ENCODE assay signal across 8 mouse cellular contexts in the genomic region with DNA sequence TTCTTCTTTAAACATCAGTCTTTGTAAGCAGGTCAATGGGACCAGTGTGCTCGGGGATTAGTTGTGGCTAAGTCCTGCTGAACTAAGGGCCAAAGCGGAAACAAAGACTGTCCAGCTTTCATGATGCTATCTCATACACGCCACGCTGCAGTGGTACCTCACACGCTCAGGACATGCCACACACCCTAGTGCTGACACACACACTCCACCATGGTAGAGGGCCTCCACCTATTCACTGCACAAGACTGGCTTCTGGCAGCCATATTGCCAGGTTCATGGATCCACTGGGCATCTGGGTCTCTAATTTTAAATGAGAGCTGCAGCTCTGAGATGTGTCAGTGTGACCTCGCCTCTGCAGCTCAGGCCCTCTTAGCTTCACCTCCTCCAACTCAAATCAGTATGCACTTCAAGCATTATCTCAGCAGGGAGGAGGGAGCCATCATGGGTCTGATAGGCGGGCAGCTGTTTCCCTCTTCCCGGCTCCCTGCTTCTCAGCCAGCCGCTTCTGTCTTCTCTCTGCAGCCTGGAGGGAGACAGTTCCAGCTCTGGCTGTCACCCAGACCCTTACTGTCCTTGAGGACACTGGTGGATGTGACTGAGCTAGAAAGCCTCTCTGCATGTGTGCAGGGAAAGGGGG.
DNase-seq lines count a peak whose midpoint lies in the region; ATAC-seq and TF ChIP-seq lines count a peak whose summit lies in the region.

No protein-coding gene starts in this region.

- H3K9ac ChIP-seq in lung, embryonic 15.5 days = no peak overlapping the region
- no peak overlapping the region for H3K9ac ChIP-seq in heart, postnatal 0 days (replicated peaks; ENCODE audit: low read depth, low read length)

- peaks cover 36% of the 10 kb centered on the region for H3K4me1 ChIP-seq in lung, embryonic 15.5 days
- peaks cover 43% of the 10 kb centered on the region for H3K4me1 ChIP-seq in heart, postnatal 0 days (ENCODE audit: control insufficient read depth, insufficient read depth)

- TF ChIP-seq EP300 in heart, postnatal 0 days (IDR thresholded peaks at IDR 0.05; ENCODE audit: low read depth) = no peak

- DNase-seq in lung, postnatal 4 days = no peak
- DNase-seq in cerebellum, postnatal 14 days = peak; percentile 63 to 70
- no peak for DNase-seq in heart, postnatal 0 days (ENCODE audit: low spot score)
- DNase-seq in adrenal gland, postnatal 10 days = no peak

- TF ChIP-seq POLR2A in myocyte (IDR thresholded peaks at IDR 0.05; ENCODE audit: insufficient read length, low read depth) = no peak

- no peaks in the 10 kb centered on the region for H3K36me3 ChIP-seq in lung, embryonic 15.5 days
- no peaks in the 10 kb centered on the region for H3K36me3 ChIP-seq in heart, postnatal 0 days (replicated peaks; ENCODE audit: control insufficient read depth, insufficient read depth, low read length)
- no peaks in the 10 kb centered on the region for H3K36me3 ChIP-seq in myocyte (ENCODE audit: control insufficient read depth, insufficient read depth)

- TF ChIP-seq CTCF in heart, postnatal 0 days (IDR thresholded peaks at IDR 0.05; ENCODE audit: low read depth) = no peak

- no peaks in the 10 kb centered on the region for H3K79me2 ChIP-seq in myocyte (ENCODE audit: control insufficient read depth, insufficient read depth)

- H3K27me3 ChIP-seq in lung, embryonic 15.5 days = no peaks in the 10 kb centered on the region
- H3K27me3 ChIP-seq in heart, postnatal 0 days (ENCODE audit: control insufficient read depth, insufficient read depth, low read length) = no peaks in the 10 kb centered on the region
- no peaks in the 10 kb centered on the region for H3K27me3 ChIP-seq in myocyte (ENCODE audit: control insufficient read depth, insufficient read depth, insufficient read length)

- peak overlapping the region; percentile 48 for H3K27ac ChIP-seq in lung, embryonic 15.5 days
- H3K27ac ChIP-seq in heart, postnatal 0 days (ENCODE audit: low read depth) = peak overlapping the region; percentile 82

- H3K4me2 ChIP-seq in lung, embryonic 15.5 days = no peak overlapping the region
- no peak overlapping the region; the same call in 1 of the 2 replicates for H3K4me2 ChIP-seq in heart, postnatal 0 days (ENCODE audit: low read depth, low read length)
- H3K4me2 ChIP-seq in myocyte (ENCODE audit: low read depth) = peak overlapping the region; percentile 84

- no peaks in the 10 kb centered on the region for H3K9me3 ChIP-seq in lung, embryonic 15.5 days
- no peaks in the 10 kb centered on the region for H3K9me3 ChIP-seq in heart, postnatal 0 days (replicated peaks; ENCODE audit: control insufficient read depth, low read length)

- WGBS in lung, embryonic 15.5 days = 55% methylated on average over 9 of the region's 9 CpGs
- WGBS in heart, postnatal 0 days = 40% methylated on average over 9 of the region's 9 CpGs

- peak; percentile 50; the same call in 1 of the 2 replicates for ATAC-seq in lung, embryonic 15.5 days (ENCODE audit: borderline replicate concordance, extremely low read depth, low FRiP score, low TSS enrichment)
- ATAC-seq in heart, postnatal 0 days (ENCODE audit: insufficient read depth, low read depth) = peak; percentile 49; the same call in 1 of the 2 replicates
- no peak for ATAC-seq in megakaryocyte-erythroid progenitor cell, adult 5-6 weeks (replicated peaks; ENCODE audit: low FRiP score, low TSS enrichment, poor library complexity, severe bottlenecking)
- ATAC-seq in erythroblast, adult 5-6 weeks (replicated peaks; ENCODE audit: low FRiP score, poor library complexity, severe bottlenecking) = no peak

- no peak overlapping the region for H3K4me3 ChIP-seq in lung, embryonic 15.5 days
- H3K4me3 ChIP-seq in heart, postnatal 0 days (ENCODE audit: low read depth, low read length) = no peak overlapping the region
- no peak overlapping the region for H3K4me3 ChIP-seq in myocyte

- H3ac ChIP-seq in myocyte (ENCODE audit: control insufficient read depth, insufficient read length) = no peak overlapping the region

TF ChIP-seq in myocyte, 11 proteins besides CTCF, POLR2A, EP300 and RAD21:
- TF ChIP-seq POLR2AphosphoS2 (IDR thresholded peaks at IDR 0.05; ENCODE audit: insufficient read length, low read depth) = no peak
- TF ChIP-seq SRF (IDR thresholded peaks at IDR 0.05; ENCODE audit: control insufficient read depth, insufficient read length, low read depth) = no peak
- TF ChIP-seq MAX (IDR thresholded peaks at IDR 0.05; ENCODE audit: low read depth) = no peak
- TF ChIP-seq MYOD1 (IDR thresholded peaks at IDR 0.05; ENCODE audit: control insufficient read depth in 1 of 3, insufficient read length in 2 of 3, low read depth in 2 of 3) = no peak
- TF ChIP-seq USF1 (IDR thresholded peaks at IDR 0.05; ENCODE audit: low read depth) = no peak
- TF ChIP-seq REST (IDR thresholded peaks at IDR 0.05; ENCODE audit: insufficient read depth, insufficient read length) = no peak
- TF ChIP-seq CEBPB (IDR thresholded peaks at IDR 0.05; ENCODE audit: insufficient read depth, poor library complexity, severe bottlenecking) = no peak

Comparison
In these comparisons a context has a peak if more than half of its experiments do, and no peak if none do; other contexts are left out.
1. ATAC-seq: peak in lung, embryonic 15.5 days (single experiment) and heart, postnatal 0 days (single experiment); none in megakaryocyte-erythroid progenitor cell, adult 5-6 weeks (single experiment) and erythroblast, adult 5-6 weeks (single experiment).
2. DNase-seq: peak in cerebellum, postnatal 14 days (2 of 2); none in lung, postnatal 4 days (0 of 2), heart, postnatal 0 days (single experiment) and adrenal gland, postnatal 10 days (single experiment).